Mouse (Mus musculus): Measurements from ENCODE around the gene Snapc2. TPM values are rescaled to one million over a fixed set of nuclear protein-coding genes. Genes with fewer than 3 reads are reported as not detected.
A peak's percentile ranks its signal among the peaks of the same experiment; 100 is the strongest.

Gene Snapc2
- polyA plus RNA-seq, 1 experiment from 2014 or later: 52.0 TPM

DNA sequence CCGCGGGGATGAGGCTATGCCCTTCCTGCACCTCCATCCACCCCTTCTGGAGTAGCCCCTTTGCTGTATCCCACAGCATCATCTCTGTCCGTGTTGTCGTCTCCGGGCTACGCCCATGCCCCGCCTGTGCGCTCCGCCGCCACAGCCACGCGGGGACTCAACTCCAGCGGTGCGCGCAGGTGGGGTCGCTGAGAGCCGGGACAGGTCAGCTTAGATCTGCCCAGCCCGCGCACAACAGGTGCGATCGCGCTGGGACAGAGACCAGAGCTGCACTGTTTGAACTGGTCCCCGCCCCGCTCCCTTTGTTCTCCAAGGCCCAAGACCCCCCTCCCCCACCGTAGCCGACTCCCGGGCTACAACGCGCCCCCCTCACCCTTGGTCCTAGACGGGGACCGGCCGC lies 5.8 kb downstream of the Snapc2 start:
- H3K36me3 ChIP-seq (ENCODE audit: control insufficient read depth, insufficient read depth, low read length): peaks cover 16% of the 10 kb centered on the region
- peak; percentile 73 for ATAC-seq (ENCODE audit: low read depth)
- peaks cover 16% of the 10 kb centered on the region for H3K4me1 ChIP-seq (replicated peaks; ENCODE audit: control insufficient read depth, insufficient read depth, low read length)
- WGBS: under 1% methylated on average over 30 of the region's 32 CpGs
- peak overlapping the region; percentile 95 for H3K4me2 ChIP-seq (ENCODE audit: low read depth, low read length)
- no peaks in the 10 kb centered on the region for H3K9me3 ChIP-seq (ENCODE audit: control insufficient read depth, low read length)
- peak overlapping the region; percentile 79 for H3K9ac ChIP-seq (ENCODE audit: low read length)
- peak overlapping the region; percentile 78 for H3K4me3 ChIP-seq (ENCODE audit: low read length)
- no peaks in the 10 kb centered on the region for H3K27me3 ChIP-seq (ENCODE audit: control insufficient read depth, insufficient read depth, low read depth, low read length)
- H3K27ac ChIP-seq (ENCODE audit: low read length): peak overlapping the region; percentile 71

DNA sequence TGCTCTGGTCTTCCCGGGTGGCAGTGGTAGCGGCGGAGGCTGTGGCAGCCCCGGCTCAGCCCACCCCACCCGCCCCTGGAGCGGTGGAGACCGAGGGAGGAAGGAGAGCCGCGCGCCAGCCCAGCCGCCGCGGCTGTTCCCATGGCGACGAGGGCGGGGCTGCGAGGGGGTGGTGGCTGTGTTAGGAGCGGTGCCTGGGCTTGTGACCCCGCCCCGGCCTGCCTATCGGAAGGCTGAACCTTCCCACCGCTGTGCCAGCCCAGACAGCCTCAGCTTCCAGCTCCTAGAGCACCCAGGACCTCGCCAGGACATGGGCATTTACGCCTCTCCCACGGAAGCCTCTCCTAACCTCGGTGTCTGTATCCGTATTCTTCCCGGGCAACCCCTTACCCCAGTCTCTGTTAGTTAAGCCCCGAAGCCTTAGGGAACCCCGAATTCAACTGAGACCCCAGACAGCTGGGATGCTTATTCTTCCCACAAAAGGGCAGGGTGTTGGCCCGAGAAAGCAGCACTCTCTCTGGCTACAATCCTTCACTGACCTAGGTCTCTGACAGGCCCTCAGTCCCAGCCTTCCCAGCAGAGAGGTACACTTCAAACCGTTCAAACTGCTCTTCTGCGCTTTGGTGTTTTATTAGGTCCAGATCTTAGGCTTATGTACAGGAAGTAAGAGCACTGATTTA lies 6.4 kb downstream of the Snapc2 start, which contains the start of gene Ctxn1:
Gene Ctxn1, minus strand, starts transcription at position 150 of the 680 bp plus-strand sequence.
- peak; percentile 94 for ATAC-seq (ENCODE audit: low read depth)
- Histone ChIP-seq H3K9ac (ENCODE audit: low read length) (peak within 1 kb of the TSS; percentile 79), H3K36me3 (ENCODE audit: control insufficient read depth, insufficient read depth, low read length) (peaks cover 21% of the 10 kb centered on the region), H3K4me1 (replicated peaks; ENCODE audit: control insufficient read depth, insufficient read depth, low read length) (peaks cover 11% of the 10 kb centered on the region), H3K4me3 (ENCODE audit: low read length) (peak within 1 kb of the TSS; percentile 78), H3K4me2 (ENCODE audit: low read depth, low read length) (peak within 1 kb of the TSS; percentile 95), H3K27ac (ENCODE audit: low read length) (peak within 1 kb of the TSS; percentile 71), H3K27me3 (ENCODE audit: control insufficient read depth, insufficient read depth, low read depth, low read length) (no peaks in the 10 kb centered on the region), H3K9me3 (ENCODE audit: control insufficient read depth, low read length) (no peaks in the 10 kb centered on the region)
- WGBS: 5% methylated on average over 31 of the region's 33 CpGs

DNA sequence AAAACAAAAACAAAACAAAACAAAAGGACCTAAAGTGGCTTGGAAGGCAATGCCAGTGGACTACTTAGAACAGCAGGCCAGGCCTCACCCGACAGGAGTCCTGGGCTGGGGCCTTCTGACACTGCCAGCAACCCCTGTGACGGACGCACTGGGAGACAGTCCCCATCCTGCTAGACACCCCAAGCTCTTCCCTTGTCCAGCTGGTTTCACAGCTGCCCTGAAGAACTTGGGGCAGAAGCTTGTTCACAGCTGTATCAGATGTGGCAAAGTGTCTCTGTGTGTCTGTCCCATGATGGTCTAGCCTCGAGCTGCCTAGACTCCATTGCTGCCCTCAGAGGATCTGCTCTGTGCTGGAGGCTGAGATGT lies 6.9 kb downstream of the Snapc2 start:
- WGBS: 76% methylated on average over 4 of the region's 4 CpGs
- Histone ChIP-seq H3K9me3 (ENCODE audit: control insufficient read depth, low read length) (no peaks in the 10 kb centered on the region), H3K27me3 (ENCODE audit: control insufficient read depth, insufficient read depth, low read depth, low read length) (no peaks in the 10 kb centered on the region), H3K4me2 (ENCODE audit: low read depth, low read length) (no peak overlapping the region), H3K4me3 (ENCODE audit: low read length) (no peak overlapping the region), H3K9ac (ENCODE audit: low read length) (no peak overlapping the region), H3K27ac (ENCODE audit: low read length) (no peak overlapping the region; the same call in 1 of the 2 replicates), H3K36me3 (ENCODE audit: control insufficient read depth, insufficient read depth, low read length) (peaks cover 24% of the 10 kb centered on the region), H3K4me1 (replicated peaks; ENCODE audit: control insufficient read depth, insufficient read depth, low read length) (peaks cover 10% of the 10 kb centered on the region)
- ATAC-seq (ENCODE audit: low read depth): no peak

DNA sequence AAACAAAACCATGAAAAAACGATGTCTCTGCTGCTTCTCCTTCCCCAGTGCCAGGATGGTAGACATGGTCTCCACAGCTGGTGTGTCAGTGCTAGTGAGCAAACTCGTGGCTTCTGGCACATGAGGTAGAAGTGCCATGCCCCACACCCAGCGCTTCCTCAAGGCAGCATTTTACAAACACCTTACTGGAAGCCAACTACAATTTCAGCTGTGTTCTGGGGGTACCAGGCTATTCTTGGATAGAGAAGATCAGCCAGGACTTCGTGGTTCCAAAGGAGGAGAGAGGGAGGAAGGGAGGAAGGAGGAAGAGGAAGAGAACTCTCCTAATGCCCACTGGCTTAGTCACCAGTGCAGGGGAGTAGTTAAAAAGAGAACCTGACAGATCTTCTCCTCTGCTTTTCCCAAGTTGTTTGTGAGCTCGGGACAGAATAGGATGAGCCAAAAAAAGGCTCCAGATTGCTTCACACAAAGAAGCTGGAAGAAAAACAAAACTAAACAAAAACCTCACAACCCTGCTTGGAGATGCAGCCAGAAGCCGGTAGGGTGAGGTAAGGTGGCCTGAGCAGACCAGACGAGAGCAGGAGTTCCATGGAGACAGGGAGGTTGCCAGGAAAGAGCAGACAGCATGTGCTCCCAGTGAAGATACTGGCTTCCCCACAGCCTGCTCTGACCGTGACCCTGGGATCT lies 10.4 kb downstream of the Snapc2 start:
- WGBS: 84% methylated on average over 8 of the region's 8 CpGs
- H3K4me1 ChIP-seq (replicated peaks; ENCODE audit: control insufficient read depth, insufficient read depth, low read length): peaks cover 5% of the 10 kb centered on the region
- no peak overlapping the region for H3K4me3 ChIP-seq (ENCODE audit: low read length)
- no peak overlapping the region for H3K27ac ChIP-seq (ENCODE audit: low read length)
- no peak overlapping the region for H3K9ac ChIP-seq (ENCODE audit: low read length)
- no peaks in the 10 kb centered on the region for H3K9me3 ChIP-seq (ENCODE audit: control insufficient read depth, low read length)
- no peak overlapping the region for H3K4me2 ChIP-seq (ENCODE audit: low read depth, low read length)
- H3K27me3 ChIP-seq (ENCODE audit: control insufficient read depth, insufficient read depth, low read depth, low read length): no peaks in the 10 kb centered on the region
- ATAC-seq (ENCODE audit: low read depth): no peak
- peaks cover 45% of the 10 kb centered on the region for H3K36me3 ChIP-seq (ENCODE audit: control insufficient read depth, insufficient read depth, low read length)

DNA sequence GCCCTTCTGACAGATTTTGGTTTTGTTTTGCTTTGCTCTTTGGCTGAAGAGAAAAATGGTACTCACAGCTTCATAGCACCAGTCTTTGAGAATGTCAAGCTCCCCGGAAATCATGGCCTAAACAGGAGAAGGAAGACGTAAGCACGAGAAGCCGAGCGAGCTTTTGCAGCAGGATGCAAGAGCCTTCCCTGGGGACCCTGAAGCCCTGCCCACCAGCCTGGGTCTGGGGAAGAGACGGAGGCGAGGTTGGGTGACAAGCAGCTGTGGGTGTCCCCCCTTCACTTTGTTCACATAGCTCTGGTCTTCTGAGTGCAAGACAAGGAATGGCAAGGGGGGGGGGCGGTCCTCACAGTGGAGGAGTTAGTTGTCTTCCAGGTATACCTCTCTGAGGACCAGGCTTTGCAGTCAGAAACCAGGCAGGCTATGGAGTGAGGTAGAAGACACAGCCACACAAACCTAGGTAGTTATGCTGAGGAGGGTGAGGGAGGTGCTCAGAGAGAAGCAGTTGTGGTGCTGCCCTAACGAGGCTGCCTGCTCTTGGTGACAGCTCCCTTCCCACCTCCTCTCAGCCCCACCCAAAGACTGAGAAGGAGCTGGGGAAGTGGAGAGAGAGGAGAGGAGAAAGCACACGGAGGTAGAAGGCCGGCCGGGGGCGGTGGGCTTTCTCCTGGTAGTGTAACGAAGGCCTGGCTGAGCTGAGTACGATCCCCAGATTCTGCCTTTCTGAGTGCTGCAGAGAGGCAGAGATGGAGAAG lies 12.5 kb downstream of the Snapc2 start:
- no peaks in the 10 kb centered on the region for H3K9me3 ChIP-seq (ENCODE audit: control insufficient read depth, low read length)
- H3K4me1 ChIP-seq (replicated peaks; ENCODE audit: control insufficient read depth, insufficient read depth, low read length): no peaks in the 10 kb centered on the region
- no peaks in the 10 kb centered on the region for H3K27me3 ChIP-seq (ENCODE audit: control insufficient read depth, insufficient read depth, low read depth, low read length)
- H3K9ac ChIP-seq (ENCODE audit: low read length): no peak overlapping the region
- no peak overlapping the region for H3K4me3 ChIP-seq (ENCODE audit: low read length)
- no peak for ATAC-seq (ENCODE audit: low read depth)
- H3K27ac ChIP-seq (ENCODE audit: low read length): no peak overlapping the region
- peaks cover 53% of the 10 kb centered on the region for H3K36me3 ChIP-seq (ENCODE audit: control insufficient read depth, insufficient read depth, low read length)
- H3K4me2 ChIP-seq (ENCODE audit: low read depth, low read length): no peak overlapping the region
- WGBS: 88% methylated on average over 15 of the region's 15 CpGs

DNA sequence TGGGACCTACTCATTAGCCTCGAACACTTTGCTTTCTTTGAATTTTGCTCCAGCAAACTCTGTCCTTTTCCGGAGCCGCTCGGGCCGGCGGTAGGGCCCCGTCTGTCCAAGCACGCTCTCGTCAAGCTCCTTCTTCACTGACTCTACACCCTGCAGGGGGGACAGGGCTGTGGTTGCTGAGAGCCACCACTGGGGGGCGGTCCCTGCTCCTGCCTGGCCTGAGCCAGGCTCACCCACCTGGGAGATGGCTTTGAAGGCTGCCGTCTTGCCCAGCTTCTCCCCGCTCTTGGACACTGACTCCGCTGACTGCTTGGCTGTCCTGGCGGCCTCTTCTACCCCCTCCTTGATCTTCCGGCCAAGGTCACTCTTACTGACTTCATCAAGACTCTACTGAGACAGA lies 14.7 kb downstream of the Snapc2 start:
- no peak overlapping the region for H3K4me3 ChIP-seq (ENCODE audit: low read length)
- H3K9ac ChIP-seq (ENCODE audit: low read length): no peak overlapping the region
- H3K4me1 ChIP-seq (replicated peaks; ENCODE audit: control insufficient read depth, insufficient read depth, low read length): no peaks in the 10 kb centered on the region
- H3K27ac ChIP-seq (ENCODE audit: low read length): no peak overlapping the region
- 0 out of 2 replicates have a peak, but pooled peaks have one; percentile 31 for ATAC-seq (ENCODE audit: low read depth)
- no peaks in the 10 kb centered on the region for H3K27me3 ChIP-seq (ENCODE audit: control insufficient read depth, insufficient read depth, low read depth, low read length)
- peaks cover 48% of the 10 kb centered on the region for H3K36me3 ChIP-seq (ENCODE audit: control insufficient read depth, insufficient read depth, low read length)
- WGBS: 74% methylated on average over 15 of the region's 15 CpGs
- no peak overlapping the region for H3K4me2 ChIP-seq (ENCODE audit: low read depth, low read length)
- no peaks in the 10 kb centered on the region for H3K9me3 ChIP-seq (ENCODE audit: control insufficient read depth, low read length)

DNA sequence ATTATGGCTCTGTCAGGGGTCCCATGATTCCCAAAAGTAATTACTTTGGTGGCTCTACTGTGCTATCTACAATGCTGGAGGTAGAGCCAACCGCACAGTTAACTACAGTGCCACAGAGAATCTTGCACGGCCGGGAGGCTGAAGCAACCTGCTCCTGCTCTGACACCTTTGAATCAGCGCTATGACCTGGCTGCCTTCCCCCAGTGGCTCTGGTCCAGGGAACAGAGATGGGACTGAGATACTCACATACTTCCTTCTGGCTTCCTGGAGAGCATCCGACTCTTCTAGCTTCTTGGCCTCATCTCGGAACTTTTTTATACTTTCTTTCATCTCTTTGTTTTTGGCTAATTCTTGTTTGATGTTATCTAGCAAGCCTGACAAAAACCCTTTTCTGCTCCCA lies 16.7 kb downstream of the Snapc2 start:
- Histone ChIP-seq H3K9ac (ENCODE audit: low read length) (no peak overlapping the region), H3K4me3 (ENCODE audit: low read length) (no peak overlapping the region), H3K4me2 (ENCODE audit: low read depth, low read length) (no peak overlapping the region), H3K9me3 (ENCODE audit: control insufficient read depth, low read length) (no peaks in the 10 kb centered on the region), H3K27me3 (ENCODE audit: control insufficient read depth, insufficient read depth, low read depth, low read length) (no peaks in the 10 kb centered on the region), H3K27ac (ENCODE audit: low read length) (no peak overlapping the region), H3K4me1 (replicated peaks; ENCODE audit: control insufficient read depth, insufficient read depth, low read length) (peaks cover 2% of the 10 kb centered on the region), H3K36me3 (ENCODE audit: control insufficient read depth, insufficient read depth, low read length) (peaks cover 45% of the 10 kb centered on the region)
- no peak for ATAC-seq (ENCODE audit: low read depth)
- WGBS: 88% methylated on average over 6 of the region's 6 CpGs

DNA sequence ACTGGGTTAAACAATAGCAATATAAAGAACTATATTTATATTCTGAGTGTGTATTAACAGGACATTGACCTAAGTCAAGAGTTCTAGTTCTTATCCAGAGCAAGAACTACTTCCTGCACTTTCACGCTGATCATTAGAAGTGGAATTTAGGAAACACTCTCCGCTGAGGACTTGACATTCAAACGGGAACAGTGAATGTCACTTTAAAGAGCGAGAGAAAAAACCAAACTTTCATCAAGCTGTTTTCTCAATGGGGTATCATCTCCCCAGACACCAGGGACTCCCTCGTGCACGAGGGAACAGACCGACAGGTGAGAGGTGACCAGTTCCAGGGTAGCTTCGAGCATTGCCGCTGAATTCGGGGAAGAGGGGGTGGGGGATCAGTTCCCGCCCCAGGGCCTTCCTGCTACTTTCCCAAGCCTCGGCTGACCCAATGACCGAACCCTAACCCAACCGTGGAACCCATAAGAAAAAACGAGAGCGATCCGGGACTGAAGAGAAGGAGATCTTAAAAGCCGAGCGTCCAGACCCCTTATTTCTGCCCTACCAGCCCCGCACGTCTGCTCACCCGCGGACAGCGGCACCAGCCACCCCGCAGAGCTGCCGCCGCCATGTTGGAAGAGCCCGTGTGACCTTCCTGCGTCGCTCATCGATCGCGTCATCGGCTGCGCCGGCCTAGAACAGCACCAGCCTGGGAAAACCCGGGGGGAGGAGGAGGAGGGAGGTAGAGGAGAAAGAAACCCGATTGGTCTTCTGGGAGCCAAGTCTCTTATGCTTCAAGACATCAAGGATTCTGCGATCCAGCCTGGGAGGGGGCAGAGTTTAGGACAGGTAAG lies 22.6 kb downstream of the Snapc2 start, which contains the start of gene Timm44:
Gene Timm44, minus strand, starts transcription at position 639 of the 836 bp plus-strand sequence.
- Histone ChIP-seq H3K9me3 (ENCODE audit: control insufficient read depth, low read length) (no peaks in the 10 kb centered on the region), H3K27me3 (ENCODE audit: control insufficient read depth, insufficient read depth, low read depth, low read length) (no peaks in the 10 kb centered on the region), H3K4me1 (replicated peaks; ENCODE audit: control insufficient read depth, insufficient read depth, low read length) (peaks cover 8% of the 10 kb centered on the region), H3K4me3 (ENCODE audit: low read length) (peak within 1 kb of the TSS; percentile 68), H3K4me2 (ENCODE audit: low read depth, low read length) (peak within 1 kb of the TSS; percentile 56), H3K27ac (ENCODE audit: low read length) (peak within 1 kb of the TSS; percentile 60; the same call in 1 of the 2 replicates), H3K36me3 (ENCODE audit: control insufficient read depth, insufficient read depth, low read length) (peaks cover 16% of the 10 kb centered on the region), H3K9ac (ENCODE audit: low read length) (peak within 1 kb of the TSS; percentile 83)
- peak; percentile 99 for ATAC-seq (ENCODE audit: low read depth)
- WGBS: under 1% methylated on average over 39 of the region's 39 CpGs
